Mouse (Mus musculus) colon, adult 2 months (tissue): ENCODE measurements around the gene Cebpzos. TPM values are rescaled to one million over a fixed set of nuclear protein-coding genes. Genes with fewer than 3 reads are reported as not detected.

Experiments
- polyA plus RNA-seq: library from polyadenylated mRNA; depleted of rRNA; stranded (reverse); fragments of >200 nt; gene quantifications from 2 replicates; pipeline ENCODE4 v1.2.3, GENCODE M21; 2012; rRNA removed

The Cebpzos gene
- polyA plus RNA-seq: 6.3 and 6.8 TPM in 2 replicates

GRCm38 (mm10) chr17:78916369-78916813 lies at the start of gene Cebpzos:
Gene Cebpzos (plus strand): TSS chr17:78916500.

GRCm38 (mm10) chr17:78882401-78883112 lies 33.7 kb upstream of the Cebpzos start, which contains the start of gene Eif2ak2:
Gene Eif2ak2 (minus strand): TSS chr17:78882573.

GRCm38 (mm10) chr17:78906892-78907291 lies 9.4 kb upstream of the Cebpzos start, which contains the start of gene Sult6b1:
Gene Sult6b1 (minus strand): TSS chr17:78906992.

GRCm38 (mm10) chr17:78936466-78937228 lies 20.3 kb downstream of the Cebpzos start, which contains the start of the genes Cebpz and Ndufaf7:
Gene Cebpz (minus strand): TSS chr17:78937066.
Gene Ndufaf7 (plus strand): TSS chr17:78937136.

Other genes starting within 250 kb of the Cebpzos start
- 6.7 and 8.1 TPM in 2 replicates for gene Strn, start 179.3 kb upstream of the Cebpzos start, polyA plus RNA-seq
- 12.2 TPM in 2 replicates for gene Heatr5b, start 81.1 kb upstream of the Cebpzos start, polyA plus RNA-seq
- 6.1 and 7.2 TPM in 2 replicates for gene Gpatch11, start 80.9 kb upstream of the Cebpzos start, polyA plus RNA-seq
- gene Eif2ak2, start 33.9 kb upstream of the Cebpzos start, polyA plus RNA-seq: 5.7 and 6.1 TPM in 2 replicates
- not detected in 2 replicates for gene Sult6b1, start 9.5 kb upstream of the Cebpzos start, polyA plus RNA-seq
- gene Cebpz, start 20.6 kb downstream of the Cebpzos start, polyA plus RNA-seq: 1.3 and 1.5 TPM in 2 replicates
- gene Ndufaf7, start 20.6 kb downstream of the Cebpzos start, polyA plus RNA-seq: 5.2 and 5.5 TPM in 2 replicates
- gene Prkd3, start 104.3 kb downstream of the Cebpzos start, polyA plus RNA-seq: 2.9 and 3.1 TPM in 2 replicates
- gene Qpct, start 135.4 kb downstream of the Cebpzos start, polyA plus RNA-seq: 7.5 and 11.9 TPM in 2 replicates